Mouse (Mus musculus) testis, postnatal 10 days (tissue): ENCODE results near the gene Tigar.

ENCODE experiments used
- DNase-seq: peaks from one replicate; pipeline ENCODE4 v3.0.0; 2021; ENCODE audit warnings: low spot score

The Tigar gene

DNA sequence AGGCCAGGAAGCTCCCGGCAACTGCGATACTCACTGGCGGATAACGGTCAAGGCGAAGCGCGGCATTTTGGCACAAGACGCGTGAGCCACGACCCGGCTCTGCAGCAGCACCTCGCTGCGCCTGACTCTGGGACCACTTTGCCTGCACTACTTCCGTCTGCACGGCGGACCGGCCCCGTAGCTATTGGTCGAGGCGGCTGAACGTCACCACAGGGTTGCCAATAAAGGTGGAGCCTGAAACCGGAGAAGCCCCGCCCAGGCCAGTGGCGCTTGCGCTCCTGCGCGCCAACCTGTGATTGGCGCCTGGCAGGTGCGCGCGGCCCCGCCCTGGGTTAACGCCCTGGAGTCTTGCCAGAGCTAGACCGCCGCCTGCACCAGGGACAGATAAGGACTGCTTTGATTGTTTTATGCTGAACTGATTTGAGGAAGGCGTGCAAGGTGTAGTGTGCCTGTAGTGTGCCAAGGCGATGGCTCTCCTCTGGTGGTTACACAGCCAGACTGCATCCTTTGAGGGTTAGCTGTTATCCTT is at the start of gene Tigar:
Tigar (minus strand) TSS at position 156 of the 529 bp plus-strand sequence.
- peak; percentile 94 for DNase-seq

DNA sequence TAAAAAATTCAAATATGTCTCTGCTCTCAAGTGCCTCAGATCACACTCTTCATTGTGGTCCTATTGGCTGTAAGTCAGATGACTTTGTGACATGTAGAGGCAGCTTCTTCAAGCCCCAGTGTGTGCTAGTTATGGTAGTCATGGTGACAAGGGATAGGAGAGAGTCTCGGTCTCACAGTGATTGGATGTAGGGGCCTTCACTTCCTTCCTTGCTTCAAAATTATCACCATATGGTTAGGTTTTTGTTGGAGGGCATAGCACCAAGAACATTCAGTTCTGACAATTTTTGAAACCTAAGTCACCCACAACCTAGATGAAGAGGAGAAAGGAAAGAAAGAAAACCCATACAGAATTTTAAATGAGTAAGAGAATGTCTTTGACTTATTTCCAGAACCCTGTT is 48.0 kb upstream of the Tigar start:
- DNase-seq, result no peak

GRCm38 (mm10) chr6:127155468-127155867 is 46.1 kb upstream of the Tigar start:
- no peak for DNase-seq

DNA sequence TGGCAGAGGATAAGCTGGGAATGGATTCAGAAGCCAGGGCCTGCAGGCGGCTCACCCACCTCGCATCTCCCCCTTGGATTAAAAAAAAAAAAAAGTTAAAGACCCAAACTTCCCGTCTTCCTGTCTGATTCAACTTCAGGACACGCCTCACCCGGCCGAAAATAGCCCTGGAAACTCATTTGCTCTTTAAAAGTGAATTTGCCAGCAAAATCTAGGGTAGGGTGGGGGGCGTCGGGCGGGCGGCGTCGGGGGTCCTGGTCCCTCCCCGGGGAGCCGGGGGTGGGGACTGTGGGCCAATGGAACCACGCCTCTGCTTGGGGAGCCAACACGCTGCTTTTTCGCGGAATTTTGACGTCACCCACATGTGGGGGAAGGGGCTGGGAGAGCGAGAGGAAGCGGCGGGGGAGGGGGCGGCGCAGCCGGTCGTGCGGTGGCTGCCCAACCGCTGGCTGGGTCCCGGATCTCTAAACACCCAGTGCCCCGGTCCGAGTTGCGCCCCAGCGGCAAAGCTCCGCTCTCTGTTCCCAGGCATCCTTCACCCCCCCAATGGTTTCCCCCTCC is 45.4 kb upstream of the Tigar start:
- peak; percentile 85 for DNase-seq

GRCm38 (mm10) chr6:127153972-127154707 is 44.8 kb upstream of the Tigar start:
- DNase-seq, result no peak

DNA sequence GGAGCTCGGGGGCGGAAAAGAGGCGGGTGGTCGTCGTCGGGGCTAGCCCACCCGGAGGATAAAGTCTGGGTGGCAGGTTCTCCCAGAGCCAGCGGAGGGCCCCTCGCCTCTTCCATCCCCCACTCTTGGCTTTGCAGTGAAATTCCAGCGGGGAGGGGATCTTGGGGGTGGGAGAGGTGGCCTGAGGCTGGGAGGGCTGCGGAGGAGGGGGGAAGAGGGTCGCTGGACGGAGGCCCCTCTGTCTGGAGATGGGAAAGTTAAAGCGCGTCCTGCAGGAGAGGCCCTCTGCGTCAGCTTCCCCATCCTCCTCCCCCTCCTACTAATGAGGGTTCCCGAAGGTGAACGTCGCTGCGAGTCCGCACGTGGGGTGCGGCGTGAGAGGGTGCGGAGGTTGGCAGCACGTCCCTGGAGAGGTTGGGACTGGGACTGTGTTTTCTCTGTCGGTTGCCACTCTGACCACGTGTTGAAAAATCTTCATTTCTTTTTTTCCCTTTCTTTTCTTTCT is 44.0 kb upstream of the Tigar start:
- peak; percentile 70 for DNase-seq

DNA sequence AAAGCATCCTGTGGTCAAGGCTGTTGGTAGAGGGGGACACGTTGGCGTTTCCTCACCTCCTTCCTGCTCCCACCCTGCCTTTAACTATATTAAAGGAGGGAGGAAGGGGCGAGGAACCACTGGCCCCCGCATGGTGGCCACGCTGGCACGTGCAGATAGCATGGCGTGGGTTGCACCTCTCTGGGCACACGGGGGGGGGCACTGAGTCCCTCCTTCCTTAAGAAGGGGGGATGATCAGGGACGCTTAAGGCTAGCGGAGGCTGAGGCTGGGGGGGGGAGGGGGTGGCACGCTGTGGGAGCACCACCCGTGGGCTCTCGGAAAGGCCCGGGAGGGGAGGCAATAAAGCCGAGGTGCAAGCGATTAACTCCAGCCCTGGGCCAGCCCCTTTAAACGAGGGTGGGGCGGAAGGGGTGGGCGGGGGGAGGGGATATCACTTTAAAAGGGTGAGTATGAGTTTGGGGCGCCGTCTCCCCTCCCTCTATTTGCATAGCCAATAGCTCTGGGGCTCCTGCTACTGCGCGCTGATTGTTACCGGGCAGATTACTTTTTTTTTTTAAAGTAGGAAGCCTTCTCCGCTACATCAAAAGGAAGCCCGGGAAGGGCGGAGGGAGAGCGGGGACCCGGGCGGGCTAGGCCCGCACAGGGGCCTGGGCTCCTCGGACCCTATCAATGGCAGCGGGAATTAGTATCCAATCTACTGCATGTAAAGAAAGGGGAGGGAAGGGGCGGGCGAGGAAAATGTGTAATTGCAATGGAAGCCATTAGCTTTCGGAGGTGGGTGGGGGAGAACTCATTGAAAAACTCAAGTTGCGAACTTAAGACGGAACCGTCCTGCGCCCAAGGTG is 43.0 kb upstream of the Tigar start, which contains the start of gene Ccnd2:
Ccnd2 (minus strand) TSS at position 88 of the 846 bp plus-strand sequence.
- DNase-seq, result peak; percentile 67

DNA sequence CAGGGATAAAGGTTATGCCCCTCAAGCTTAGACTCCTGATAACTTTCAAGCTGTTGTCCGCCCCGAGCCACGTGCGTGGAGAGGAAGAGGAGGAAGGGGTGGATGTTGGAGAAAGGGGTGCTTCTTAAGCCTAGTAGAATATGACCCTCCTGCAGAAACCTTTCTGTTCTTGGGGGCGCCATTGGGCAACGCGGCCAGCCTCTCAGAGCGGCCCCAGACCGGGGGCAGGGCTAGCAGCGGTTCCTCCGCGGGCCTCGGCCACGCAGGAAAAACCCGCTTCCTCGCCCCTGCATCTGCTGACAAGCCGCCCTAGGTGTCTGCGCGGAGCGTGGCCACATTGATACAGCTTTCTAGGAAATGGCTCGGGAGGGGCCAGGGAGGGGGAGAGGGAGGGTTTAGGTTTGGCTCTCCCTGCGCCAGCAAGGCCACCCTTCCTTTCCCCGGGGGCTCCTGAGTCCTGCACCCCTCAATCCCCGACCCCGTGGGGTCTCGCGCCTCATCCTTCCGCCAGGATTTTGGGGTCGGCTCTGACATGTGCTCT is 42.3 kb upstream of the Tigar start:
- DNase-seq, result peak; percentile 70

DNA sequence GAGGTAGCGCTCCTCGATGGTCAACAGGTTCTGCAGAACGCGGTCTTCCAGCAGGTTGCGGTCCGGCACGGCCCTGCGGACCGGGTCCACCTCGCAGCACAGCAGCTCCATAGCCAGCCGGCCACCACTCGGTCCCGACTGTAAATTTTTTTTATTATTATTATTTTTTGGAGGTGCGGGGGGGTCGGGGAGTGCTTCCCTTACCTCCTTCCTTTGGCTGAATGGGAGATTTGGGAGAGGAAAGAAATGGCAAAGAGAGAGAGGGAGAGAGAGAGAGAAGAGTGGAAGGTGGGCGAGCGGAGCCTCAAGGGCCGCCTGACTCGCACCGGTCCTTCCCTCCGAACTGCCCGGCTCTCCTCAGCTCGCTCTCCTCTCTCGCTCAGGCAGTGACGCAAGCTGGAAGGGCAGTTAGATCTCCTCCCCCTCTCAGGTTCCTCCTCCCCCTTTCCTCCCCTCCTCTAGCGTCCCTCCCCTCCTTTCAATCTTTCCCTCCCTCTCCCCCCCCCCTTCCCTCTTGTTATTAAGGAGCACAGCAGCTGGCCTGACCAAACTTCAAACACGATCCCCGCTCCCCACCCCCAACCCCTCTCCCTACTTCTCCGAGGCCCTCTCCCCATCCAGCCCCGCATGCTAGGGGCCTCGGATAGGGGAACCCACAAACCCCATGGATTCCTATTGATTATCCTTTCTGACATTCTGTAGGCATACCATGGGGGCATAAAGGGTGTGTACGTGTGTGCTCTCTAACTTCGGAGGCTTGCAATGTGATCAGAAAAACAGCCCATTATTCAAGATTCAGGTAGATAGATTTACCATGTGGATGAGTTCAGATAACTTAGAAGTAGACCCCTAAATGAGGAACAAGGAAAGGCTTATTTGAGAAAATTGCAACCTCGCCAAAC is 41.6 kb upstream of the Tigar start:
- DNase-seq, result peak; percentile 84

- DNase-seq, result peak; percentile 62
Measured at GRCm38 (mm10) chr6:127149944-127150662, 40.7 kb upstream of the Tigar start.

DNA sequence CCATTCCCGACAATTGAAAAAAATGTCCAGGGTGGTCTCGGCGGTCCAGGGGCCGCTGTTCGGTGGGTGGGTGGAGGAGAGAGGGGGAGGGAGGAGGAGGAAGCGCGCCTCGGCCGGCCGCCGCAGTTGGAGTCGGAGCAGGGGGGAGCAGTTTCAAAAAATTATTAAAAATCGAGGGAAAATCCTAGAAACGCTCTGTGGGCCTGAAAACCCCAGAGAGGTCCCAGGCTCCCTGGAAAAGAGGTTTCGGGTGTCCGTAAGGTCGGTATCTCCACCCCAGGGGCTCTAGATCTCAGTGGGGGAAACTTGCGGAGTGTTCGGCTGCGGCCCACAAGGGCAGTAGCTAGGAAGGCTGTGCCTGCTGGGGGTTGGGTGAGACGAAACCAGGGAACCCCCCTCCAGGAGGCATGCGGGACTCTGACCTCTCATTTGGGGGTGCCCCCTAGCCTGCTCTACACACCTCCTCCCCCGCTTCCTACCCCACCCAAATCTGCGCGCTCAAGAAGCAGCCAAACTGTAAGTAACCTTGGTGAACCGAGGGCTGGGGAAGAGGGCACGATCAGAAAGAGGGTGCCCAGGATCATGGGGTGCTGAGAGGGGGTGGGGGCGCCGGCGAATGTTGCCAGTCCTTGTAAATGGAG is 40.1 kb upstream of the Tigar start:
- peak; percentile 63 for DNase-seq

DNA sequence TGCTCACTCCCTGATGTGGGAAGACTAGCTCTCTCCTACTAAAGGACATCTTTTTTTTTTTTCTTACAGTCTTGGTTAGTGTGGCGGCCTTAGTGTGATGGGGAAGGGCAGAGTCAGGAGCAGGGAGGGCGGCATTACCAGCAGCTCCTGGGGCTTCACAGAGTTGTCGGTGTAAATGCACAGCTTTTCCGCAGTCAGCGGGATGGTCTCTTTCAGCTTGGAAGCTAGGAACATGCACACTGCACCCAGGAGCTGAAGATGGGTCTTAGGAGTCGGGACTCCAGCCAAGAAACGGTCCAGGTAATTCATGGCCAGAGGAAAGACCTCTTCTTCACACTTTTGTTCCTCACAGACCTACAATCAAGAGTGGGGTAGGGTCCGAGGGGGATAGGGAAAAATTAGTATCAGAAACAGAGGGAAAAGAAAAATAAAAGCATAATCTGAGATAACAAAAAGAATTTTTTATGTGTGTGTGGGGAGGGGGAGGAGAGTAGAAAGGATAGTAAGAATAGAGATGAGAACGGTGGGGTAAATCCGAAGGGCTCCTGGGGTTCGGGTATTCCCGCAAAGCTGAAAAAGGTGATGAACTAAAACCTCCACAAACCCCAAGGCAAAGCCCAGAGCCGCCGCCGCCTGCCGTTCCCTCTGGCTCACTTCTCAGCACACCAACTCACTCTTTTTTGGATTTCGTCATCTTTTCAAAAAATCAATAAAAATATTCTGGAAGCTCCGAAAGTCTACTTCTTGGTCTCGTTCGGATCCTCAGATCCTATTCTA is 39.4 kb upstream of the Tigar start:
- no peak for DNase-seq

- peak; percentile 90 for DNase-seq
Measured at GRCm38 (mm10) chr6:127147665-127148064, 38.3 kb upstream of the Tigar start.

- DNase-seq, result no peak
Measured at GRCm38 (mm10) chr6:127146322-127146947, 37.1 kb upstream of the Tigar start.

DNA sequence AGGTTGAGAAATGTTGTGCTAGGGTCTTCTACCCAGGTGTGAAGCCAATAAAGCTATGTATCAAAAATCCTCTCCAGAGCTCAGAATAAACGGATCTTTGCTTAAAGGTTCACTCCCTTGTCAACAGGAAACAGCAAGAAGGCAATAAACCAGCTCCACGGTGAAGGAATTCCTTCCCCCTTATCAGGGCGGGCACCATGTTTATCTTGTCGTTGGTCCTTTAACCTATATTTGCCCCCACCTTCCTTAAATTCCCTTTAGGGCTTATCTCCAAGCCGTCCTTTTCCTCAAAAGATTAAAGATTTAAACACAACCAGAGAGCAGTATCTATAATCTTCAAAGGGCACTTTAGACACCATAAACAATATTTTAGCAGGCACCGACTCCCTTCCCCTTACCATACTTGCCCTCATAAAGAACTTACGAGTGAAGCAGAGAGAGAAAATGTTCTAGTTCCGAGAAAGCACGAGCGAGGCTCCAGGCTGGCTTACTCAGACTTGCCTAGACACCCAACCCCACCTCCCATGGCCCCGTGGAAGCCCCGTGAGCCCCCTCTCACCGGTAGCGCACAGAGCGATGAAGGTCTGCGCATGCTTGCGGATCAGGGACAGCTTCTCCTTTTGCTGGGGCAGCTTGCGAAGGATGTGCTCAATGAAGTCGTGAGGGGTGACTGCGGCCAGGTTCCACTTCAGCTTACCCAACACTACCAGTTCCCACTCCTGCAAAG is 36.3 kb upstream of the Tigar start:
- DNase-seq, result no peak

GRCm38 (mm10) chr6:127143576-127144288 is 34.4 kb upstream of the Tigar start:
- no peak for DNase-seq

- DNase-seq, result no peak
Measured at GRCm38 (mm10) chr6:127143124-127143520, 33.8 kb upstream of the Tigar start.
